Comparison of ENCODE assay signal across 9 mouse cellular contexts in genomic region chr5:132540841-132541311, GRCm38 (mm10). TPM values are rescaled to one million over a fixed set of nuclear protein-coding genes. Genes with fewer than 3 reads are reported as not detected.
DNase-seq lines count a peak whose midpoint lies in the region; ATAC-seq and TF ChIP-seq lines count a peak whose summit lies in the region.
"Had no signal": no experiment of that assay in that cellular context is flagged by ENCODE, and none has a peak within 500 bp of the region (broad histone marks: within the 10 kb centered on the region; RNA-seq: fewer than 3 reads in every experiment).

No protein-coding gene starts in this region.

- intact Hi-C loops in heart, postnatal 36 days (cut with DNase I): loop anchor here (2.0 to 5.0 kb wide), 5 partner anchors 18 to 104 kb away; no protein-coding TSS in a partner anchor

- TF ChIP-seq POLR2A in cerebellum, adult 2 months (IDR thresholded peaks at IDR 0.05; ENCODE audit: borderline replicate concordance, insufficient read depth, low read length): no peak

- peak overlapping the region; percentile 88 for H3K9ac ChIP-seq in limb, embryonic 12.5 days (replicated peaks)

- peaks cover 5% of the 10 kb centered on the region; the same call in 1 of the 2 replicates for H3K4me1 ChIP-seq in cerebellum, adult 2 months (ENCODE audit: control insufficient read depth, insufficient read depth, low read length)
- peaks cover 19% of the 10 kb centered on the region for H3K4me1 ChIP-seq in limb, embryonic 12.5 days (replicated peaks)

- H3K4me2 ChIP-seq in limb, embryonic 12.5 days: peak overlapping the region; percentile 71

- ATAC-seq in limb, embryonic 12.5 days (ENCODE audit: insufficient number of reproducible peaks, insufficient read depth, low FRiP score, low TSS enrichment, low read depth): no peak

- no peaks in the 10 kb centered on the region for H3K36me3 ChIP-seq in limb, embryonic 12.5 days

- H3K27me3 ChIP-seq in cerebellum, adult 2 months (ENCODE audit: control insufficient read depth, insufficient read depth, low read length): no peaks in the 10 kb centered on the region
- H3K27me3 ChIP-seq in limb, embryonic 12.5 days: no peaks in the 10 kb centered on the region

- H3K9me3 ChIP-seq in limb, embryonic 12.5 days: no peaks in the 10 kb centered on the region

- peak; percentile 57 to 59 for DNase-seq in cerebellum, adult 2 months
- no peak for DNase-seq in cerebellum, adult 11-12 months
- peak; percentile 25 for DNase-seq in right cerebral cortex, adult 18-20 months
- DNase-seq in right cerebral cortex, postnatal 25 days: no peak
- DNase-seq in heart, postnatal 36 days: peak; percentile 13 to 26
- DNase-seq in retina, embryonic 14.5 days (ENCODE audit: low spot score): peak; percentile 43
- DNase-seq in thymus, postnatal 14 days: no peak

- H3K4me3 ChIP-seq in cerebellum, adult 2 months (replicated peaks; ENCODE audit: insufficient read depth, low read depth, low read length): peak overlapping the region; percentile 77
- H3K4me3 ChIP-seq in limb, embryonic 12.5 days (replicated peaks): peak overlapping the region; percentile 82
- H3K4me3 ChIP-seq: myocyte had no signal

- under 1% methylated on average over 6 of the region's 7 CpGs for WGBS in cerebellum, adult 2 months
- 0% methylated on average over 7 of the region's 7 CpGs for WGBS in limb, embryonic 12.5 days

- H3K27ac ChIP-seq in cerebellum, adult 2 months (ENCODE audit: insufficient read depth, low read length): 0 out of 2 replicates have a peak overlapping the region, but pooled peaks have one; percentile 18
- H3K27ac ChIP-seq in limb, embryonic 12.5 days: peak overlapping the region; percentile 94; the same call in 1 of the 2 replicates

- no peak for TF ChIP-seq CTCF in cerebellum, adult 2 months (IDR thresholded peaks at IDR 0.05; ENCODE audit: borderline replicate concordance, insufficient read depth, low read depth, low read length)

RNA-seq across cellular contexts. Expression of gene Auts2, which starts 2.3 kb away (rescaled TPM):
- 39.0 and 39.7 TPM in 2 replicates for polyA plus RNA-seq in cerebellum, adult 2 months (2012; rRNA removed)
- 10 to 100 TPM; 28.8 to 35.3 TPM for total RNA-seq in heart, postnatal 36 days (2021)
- polyA plus RNA-seq in limb, embryonic 12.5 days (2016; fragmentation: Nextera tagmentation; extraction: Ambion mirVana): 61.5 and 66.4 TPM in 2 replicates

Comparison
In these comparisons a context has a peak if more than half of its experiments do, and no peak if none do; other contexts are left out.
1. DNase-seq: peak in cerebellum, adult 2 months (2 of 2), right cerebral cortex, adult 18-20 months (single experiment), heart, postnatal 36 days (2 of 2) and retina, embryonic 14.5 days (single experiment); none in cerebellum, adult 11-12 months (single experiment), right cerebral cortex, postnatal 25 days (single experiment) and thymus, postnatal 14 days (single experiment).